In genomic region chr4:130573012-130573350, GRCm38 (mm10) we compare ENCODE assay signal across 7 mouse cellular contexts. TPM values are rescaled to one million over a fixed set of nuclear protein-coding genes. Genes with fewer than 3 reads are reported as not detected.
DNase-seq lines count a peak whose midpoint lies in the region; ATAC-seq and TF ChIP-seq lines count a peak whose summit lies in the region.

No protein-coding gene starts in this region.

- no peak overlapping the region for H3K27ac ChIP-seq in lung, postnatal 0 days (ENCODE audit: low read length)
- H3K27ac ChIP-seq in forebrain, embryonic 11.5 days (ENCODE audit: low read depth, low read length) = no peak overlapping the region
- no peak overlapping the region for H3K27ac ChIP-seq in liver, embryonic 12.5 days
- H3K27ac ChIP-seq in stomach, postnatal 0 days (replicated peaks) = no peak overlapping the region

- no peak for ATAC-seq in lung, postnatal 0 days
- 0 out of 2 replicates have a peak, but pooled peaks have one; percentile 1 for ATAC-seq in forebrain, embryonic 11.5 days (replicated peaks; ENCODE audit: low FRiP score)
- ATAC-seq in liver, embryonic 12.5 days = no peak
- ATAC-seq in stomach, postnatal 0 days (ENCODE audit: low FRiP score, low TSS enrichment) = no peak

- DNase-seq in lung, postnatal 0 days (ENCODE audit: low spot score) = no peak
- DNase-seq in lung, postnatal 10 days = no peak
- DNase-seq in forebrain, embryonic 11.5 days (ENCODE audit: low spot score) = no peak
- DNase-seq in stomach, postnatal 0 days (ENCODE audit: low spot score) = no peak
- no peak for DNase-seq in spleen, postnatal 36 days (ENCODE audit: low spot score in 2 of 2)
- no peak for DNase-seq in kidney, adult 9 months

- no peak for TF ChIP-seq CTCF in lung, postnatal 0 days (IDR thresholded peaks at IDR 0.05)
- no peak for TF ChIP-seq CTCF in stomach, postnatal 0 days (IDR thresholded peaks at IDR 0.05; ENCODE audit: low read depth)

- 3% methylated on average over 6 of the region's 6 CpGs for WGBS in lung, postnatal 0 days
- WGBS in forebrain, embryonic 11.5 days = 0% methylated on average over 6 of the region's 6 CpGs
- WGBS in liver, embryonic 12.5 days (ENCODE audit: insufficient replicate concordance) = 3% methylated on average over 6 of the region's 6 CpGs
- 3% methylated on average over 6 of the region's 6 CpGs for WGBS in stomach, postnatal 0 days

- TF ChIP-seq EP300 in lung, postnatal 0 days (IDR thresholded peaks at IDR 0.05) = no peak
- no peak for TF ChIP-seq EP300 in stomach, postnatal 0 days (optimal IDR thresholded peaks at IDR 0.05)

- no peak overlapping the region for H3K4me3 ChIP-seq in lung, postnatal 0 days (ENCODE audit: low read depth, low read length)
- peak overlapping the region; percentile 91 for H3K4me3 ChIP-seq in forebrain, embryonic 11.5 days (ENCODE audit: low read depth, low read length)
- H3K4me3 ChIP-seq in liver, embryonic 12.5 days = peak overlapping the region; percentile 58
- H3K4me3 ChIP-seq in stomach, postnatal 0 days (ENCODE audit: low read depth, low read length) = peak overlapping the region; percentile 56

- no peaks in the 10 kb centered on the region for H3K36me3 ChIP-seq in lung, postnatal 0 days (ENCODE audit: insufficient read depth, low read length)
- no peaks in the 10 kb centered on the region for H3K36me3 ChIP-seq in forebrain, embryonic 11.5 days (ENCODE audit: control insufficient read depth, insufficient read depth, low read length)
- no peaks in the 10 kb centered on the region for H3K36me3 ChIP-seq in liver, embryonic 12.5 days
- no peaks in the 10 kb centered on the region for H3K36me3 ChIP-seq in stomach, postnatal 0 days (ENCODE audit: control insufficient read depth, insufficient read depth, low read length)

- H3K4me2 ChIP-seq in lung, postnatal 0 days (replicated peaks; ENCODE audit: low read depth, low read length) = peak overlapping the region; percentile 99
- peak overlapping the region; percentile 64 for H3K4me2 ChIP-seq in forebrain, embryonic 11.5 days (ENCODE audit: low read depth, low read length, severe bottlenecking)
- H3K4me2 ChIP-seq in liver, embryonic 12.5 days = peak overlapping the region; percentile 80
- H3K4me2 ChIP-seq in stomach, postnatal 0 days (replicated peaks; ENCODE audit: low read depth) = peak overlapping the region; percentile 99

- no peak overlapping the region for H3K9ac ChIP-seq in lung, postnatal 0 days (replicated peaks; ENCODE audit: low read depth)
- H3K9ac ChIP-seq in forebrain, embryonic 11.5 days (ENCODE audit: low read length) = peak overlapping the region; percentile 98
- H3K9ac ChIP-seq in liver, embryonic 12.5 days = no peak overlapping the region
- no peak overlapping the region for H3K9ac ChIP-seq in stomach, postnatal 0 days (ENCODE audit: low read length)

- H3K9me3 ChIP-seq in lung, postnatal 0 days (ENCODE audit: low read length) = no peaks in the 10 kb centered on the region
- H3K9me3 ChIP-seq in forebrain, embryonic 11.5 days (ENCODE audit: control insufficient read depth, low read length) = no peaks in the 10 kb centered on the region
- H3K9me3 ChIP-seq in liver, embryonic 12.5 days (replicated peaks) = no peaks in the 10 kb centered on the region
- no peaks in the 10 kb centered on the region for H3K9me3 ChIP-seq in stomach, postnatal 0 days (ENCODE audit: control insufficient read depth, low read length)

- no peaks in the 10 kb centered on the region for H3K4me1 ChIP-seq in lung, postnatal 0 days (ENCODE audit: insufficient read depth, low read depth, low read length)
- peaks cover 10% of the 10 kb centered on the region for H3K4me1 ChIP-seq in forebrain, embryonic 11.5 days (replicated peaks; ENCODE audit: control insufficient read depth, insufficient read depth, low read length)
- H3K4me1 ChIP-seq in liver, embryonic 12.5 days = peaks cover 13% of the 10 kb centered on the region; the same call in 1 of the 2 replicates
- H3K4me1 ChIP-seq in stomach, postnatal 0 days (replicated peaks; ENCODE audit: control insufficient read depth, insufficient read depth) = no peaks in the 10 kb centered on the region

- H3K27me3 ChIP-seq in lung, postnatal 0 days (replicated peaks; ENCODE audit: insufficient read depth, low read length) = 0 out of 2 replicates have a peak, but pooled peaks cover 12% of the 10 kb centered on the region
- no peaks in the 10 kb centered on the region; the same call in 1 of the 2 replicates for H3K27me3 ChIP-seq in forebrain, embryonic 11.5 days (ENCODE audit: control insufficient read depth, insufficient read depth, low read length)
- peaks cover 73% of the 10 kb centered on the region for H3K27me3 ChIP-seq in liver, embryonic 12.5 days (replicated peaks)
- H3K27me3 ChIP-seq in stomach, postnatal 0 days (ENCODE audit: control insufficient read depth, insufficient read depth, low read length) = no peaks in the 10 kb centered on the region

RNA-seq across cellular contexts. Expression of gene Nkain1, which starts 1.0 kb away (rescaled TPM):
- polyA plus RNA-seq in lung, postnatal 0 days (2015; fragmentation: Nextera tagmentation; extraction: Ambion mirVana) = 0.13 and 0.33 TPM in 2 replicates
- polyA plus RNA-seq in forebrain, embryonic 11.5 days (2014; fragmentation: Nextera tagmentation; extraction: Ambion mirVana) = 12.5 and 18.5 TPM in 2 replicates
- 0.12 and 0.42 TPM in 2 replicates for polyA plus RNA-seq in liver, embryonic 12.5 days (2016; fragmentation: Nextera tagmentation; extraction: Ambion mirVana)
- 0.18 and 0.24 TPM in 2 replicates for polyA plus RNA-seq in stomach, postnatal 0 days (2015; fragmentation: Nextera tagmentation; extraction: Ambion mirVana)
